Mouse (Mus musculus): Measurements from ENCODE around the gene Xiap.

Gene Xiap

GRCm38 (mm10) chrX:42088136-42088535 lies 28.7 kb downstream of the Xiap start:
- no peak for DNase-seq

GRCm38 (mm10) chrX:42107137-42107536 lies 47.7 kb downstream of the Xiap start:
- no peak for DNase-seq

- DNase-seq, result no peak
These were observed 51.1 kb downstream of the Xiap start for GRCm38 (mm10) chrX:42110585-42110984.

- DNase-seq, result no peak
These were observed 60.1 kb downstream of the Xiap start for GRCm38 (mm10) chrX:42119442-42120048.

DNA sequence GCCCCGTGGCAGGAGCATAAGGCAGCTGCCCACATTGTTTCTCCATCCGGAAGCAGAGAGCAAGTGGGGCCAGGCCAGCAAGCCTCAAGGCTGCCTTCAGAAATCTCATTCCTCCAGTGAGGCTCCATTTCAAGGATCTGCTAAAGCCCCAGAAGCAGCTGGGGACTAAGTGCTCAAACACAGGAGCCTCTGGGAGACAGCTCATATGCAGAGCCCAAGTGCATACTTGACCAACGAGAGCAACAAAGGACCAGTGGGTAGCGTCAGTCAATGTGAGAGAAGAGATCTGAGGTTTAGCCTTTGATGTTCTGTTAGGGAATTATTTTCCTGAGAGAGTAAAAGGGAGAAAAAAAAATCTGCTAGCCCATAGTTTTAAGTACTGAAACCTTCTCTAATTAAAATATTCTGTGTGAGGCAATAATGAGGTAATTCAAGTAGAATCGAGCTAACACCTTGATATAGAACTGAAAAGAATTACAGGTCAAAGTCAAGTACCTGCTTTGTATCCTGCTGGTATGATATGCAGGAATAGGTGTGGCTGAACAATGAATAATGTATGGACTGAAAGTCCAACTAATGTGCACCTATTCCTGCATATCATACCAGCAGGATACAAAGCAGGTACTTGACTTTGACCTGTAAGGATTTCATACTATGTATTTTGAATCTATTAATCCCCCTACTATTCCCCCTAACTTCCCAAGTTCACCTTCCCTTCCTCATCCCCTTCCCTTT lies 65.7 kb downstream of the Xiap start:
- no peak for DNase-seq

DNA sequence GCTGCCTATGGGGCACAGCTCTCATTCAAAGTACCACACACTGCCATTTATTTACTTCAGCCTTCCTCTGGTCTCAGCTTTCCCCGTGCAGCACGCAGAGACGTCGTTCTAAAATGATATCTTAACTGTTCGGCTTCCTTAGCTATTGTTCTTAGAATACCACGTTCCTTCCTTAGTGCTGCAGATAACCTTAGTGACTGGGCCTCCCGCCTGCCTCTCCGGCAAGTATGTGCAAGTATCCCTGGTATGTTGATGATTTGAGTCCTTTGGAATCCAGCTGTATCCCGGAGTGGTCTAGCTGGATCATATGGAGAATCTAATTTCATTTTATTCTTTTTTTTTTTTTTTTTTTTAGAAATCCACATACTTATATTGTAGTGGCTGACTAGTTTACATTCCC lies 80.4 kb downstream of the Xiap start:
- DNase-seq, result peak; percentile 23

DNA sequence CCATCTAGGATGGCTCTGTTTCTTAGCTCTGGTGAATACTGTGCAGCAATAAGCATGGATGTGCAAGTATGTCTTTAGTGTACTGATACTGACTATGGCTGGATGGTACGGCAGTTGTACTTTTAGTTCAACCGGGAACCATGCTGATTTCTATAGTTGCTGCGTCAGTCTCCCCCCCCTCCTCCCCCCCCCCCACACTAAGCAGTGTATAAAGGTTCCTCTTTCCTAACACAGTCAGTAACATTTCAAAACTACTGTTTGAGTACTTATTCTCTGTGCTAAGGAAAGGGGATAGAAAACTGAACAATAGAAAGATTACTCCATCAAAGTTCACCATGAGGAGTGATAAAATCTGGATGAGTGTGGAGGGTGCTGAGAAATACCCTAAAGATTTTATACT lies 83.1 kb downstream of the Xiap start:
- no peak for DNase-seq

- no peak for DNase-seq
These were observed 84.5 kb downstream of the Xiap start for GRCm38 (mm10) chrX:42143991-42144390.

DNA sequence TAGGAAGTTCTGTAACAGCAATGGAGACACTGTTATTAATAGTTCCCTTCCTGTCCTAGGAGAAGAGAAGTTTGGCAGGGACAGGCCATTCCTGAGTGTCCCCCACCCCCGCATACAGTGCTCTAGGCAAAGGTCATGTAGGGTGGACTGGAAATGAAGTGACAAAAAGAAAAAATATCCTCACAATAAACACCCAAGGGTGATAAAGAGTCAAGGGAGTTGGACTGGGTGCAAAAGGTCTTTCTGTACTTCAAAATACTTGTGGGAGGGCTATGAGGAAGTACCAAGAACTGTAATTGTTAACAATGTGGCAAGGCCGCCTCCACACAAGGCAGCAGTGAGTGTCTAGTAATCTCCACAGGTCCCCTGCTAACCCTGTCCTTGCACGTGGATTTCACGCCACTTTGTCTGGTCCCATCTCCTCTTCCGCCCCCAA lies 88.6 kb downstream of the Xiap start:
- peak; percentile 63 for DNase-seq

GRCm38 (mm10) chrX:42148788-42149556 lies 89.5 kb downstream of the Xiap start, which contains the start of gene Stag2:
TSS of gene Stag2 (plus strand) at chrX:42149317.
- DNase-seq, result peak; percentile 92

DNA sequence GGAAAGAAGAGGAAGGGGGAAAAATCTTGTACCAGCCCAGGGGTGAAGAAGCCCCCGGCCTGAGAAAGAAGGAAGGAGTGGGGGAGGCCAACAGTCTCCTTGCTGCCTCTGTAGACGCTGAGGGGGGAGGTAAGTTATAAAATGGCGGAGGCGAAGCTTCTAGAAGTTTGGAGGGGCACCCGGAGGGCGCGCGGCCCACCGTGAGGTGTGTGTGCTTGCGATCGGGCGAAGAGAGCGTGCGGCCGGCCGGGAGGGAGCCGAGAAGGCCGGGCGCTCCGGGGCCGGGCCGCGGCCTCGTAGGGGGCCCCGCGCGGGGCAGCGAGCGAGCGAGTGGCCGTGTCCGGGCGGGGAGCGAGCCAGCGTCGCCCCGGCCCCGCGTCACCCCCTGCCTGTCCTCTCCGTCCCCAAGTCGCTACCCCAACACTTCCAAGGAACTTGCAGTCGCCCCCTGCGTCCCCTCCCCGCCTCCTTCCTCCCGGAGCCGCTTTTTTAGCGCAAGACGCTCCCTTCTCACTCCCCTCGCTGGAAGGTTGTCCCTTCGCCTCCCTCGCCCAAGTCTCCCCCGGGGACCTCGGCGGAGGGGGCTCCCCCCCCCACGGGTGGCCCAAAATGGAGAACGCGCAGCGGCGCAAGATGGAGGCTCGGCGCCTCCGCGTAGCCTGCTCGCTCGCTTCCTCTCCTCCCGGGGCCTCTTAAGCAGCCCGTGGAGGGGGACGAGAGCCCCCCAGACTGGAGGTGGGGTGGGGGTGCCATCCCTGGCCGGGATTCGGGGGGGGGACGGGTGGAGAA lies 90.3 kb downstream of the Xiap start:
- DNase-seq, result peak; percentile 66

DNA sequence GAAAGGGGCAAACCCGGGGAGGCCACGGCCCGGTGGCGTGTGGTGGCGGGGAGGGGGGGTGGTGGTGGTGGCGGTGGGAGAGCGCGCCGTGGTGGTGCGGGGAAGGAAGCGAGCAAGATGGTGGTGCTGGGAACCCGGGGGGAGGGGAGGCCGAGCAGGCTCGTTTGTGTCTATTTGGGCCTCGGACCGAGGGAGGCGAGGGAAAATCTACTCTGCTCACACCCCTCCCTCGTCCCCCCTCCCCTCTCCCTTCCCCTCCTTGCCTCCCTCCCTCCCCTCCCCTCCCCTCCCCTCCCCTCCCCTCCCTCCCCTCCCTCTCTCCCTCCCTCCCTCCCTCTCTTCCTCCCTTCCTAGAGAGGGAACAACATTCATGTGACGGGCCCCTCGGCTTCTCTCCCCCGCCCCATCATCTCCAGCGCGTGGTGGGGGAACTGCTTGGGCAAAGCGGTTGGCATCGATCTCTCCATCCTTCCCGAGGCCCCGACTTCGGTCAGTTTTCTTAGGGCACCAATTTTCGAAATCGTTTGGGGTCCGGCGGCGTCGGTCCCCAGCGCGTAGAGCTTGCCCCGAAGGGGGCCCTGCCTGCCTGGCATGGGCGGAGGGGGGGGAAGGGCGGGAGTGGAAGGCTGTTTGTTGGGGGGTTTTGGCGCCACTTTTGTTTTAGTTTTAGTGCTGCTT lies 91.0 kb downstream of the Xiap start:
- peak; percentile 89 for DNase-seq

GRCm38 (mm10) chrX:42151024-42151754 lies 91.7 kb downstream of the Xiap start:
- DNase-seq, result no peak

DNA sequence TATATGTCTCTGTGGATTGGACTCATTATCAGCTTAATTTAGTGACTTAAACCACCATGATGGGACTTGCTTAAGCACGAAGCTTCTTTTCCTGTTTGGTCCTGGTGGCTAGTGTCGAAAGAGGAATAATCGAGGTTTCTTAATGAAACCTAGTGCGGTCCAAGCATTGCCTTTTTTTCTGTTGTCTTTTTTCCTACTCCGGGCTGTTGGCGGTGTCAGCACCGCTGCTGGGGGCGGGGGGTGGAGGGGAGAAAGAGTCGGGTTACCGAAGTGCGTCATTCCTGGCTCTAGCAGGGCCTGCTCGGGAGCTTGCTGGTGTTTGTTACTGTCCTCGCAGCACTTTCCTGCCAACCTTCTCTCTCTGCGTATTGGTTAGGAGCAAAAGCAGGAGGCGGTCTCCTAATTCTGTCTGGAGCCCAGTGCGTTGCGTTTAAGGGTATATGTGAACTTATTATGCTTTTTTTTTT lies 92.5 kb downstream of the Xiap start:
- peak; percentile 92 for DNase-seq

DNA sequence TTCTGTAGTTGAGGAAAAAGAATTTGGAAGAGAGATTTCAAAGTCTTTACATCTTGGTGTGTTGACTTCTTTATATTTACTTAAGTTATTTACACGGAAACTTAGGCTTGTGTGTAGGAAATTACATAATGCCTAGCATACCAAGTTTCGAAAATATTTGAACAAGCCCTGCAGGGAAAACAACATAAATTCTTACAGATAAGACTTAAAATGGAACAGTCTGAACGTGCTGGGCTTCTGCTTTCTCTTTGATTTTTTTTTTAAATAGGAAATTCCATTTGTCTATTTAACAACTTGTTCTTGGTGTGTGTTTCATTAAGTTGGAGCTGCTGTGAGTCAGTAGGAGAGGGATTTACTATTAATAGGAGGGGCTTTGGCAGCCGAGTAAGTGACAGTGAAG lies 93.6 kb downstream of the Xiap start:
- DNase-seq, result peak; percentile 14
